Mouse (Mus musculus) forebrain, embryonic 16.5 days (tissue): ENCODE data around the gene Gm6588. TPM values are rescaled to one million over a fixed set of nuclear protein-coding genes. Genes with fewer than 3 reads are reported as not detected.

Experiments used
- ATAC-seq: fragments of 200-750 bp; cut with Nextera tagmentation; 2 replicates; pipeline ENCODE4 v1.8.0; 2017; ENCODE audit warnings: mild to moderate bottlenecking, moderate library complexity
- H3K27ac ChIP-seq: fragments of 300-500 bp; sonication (generic); 2 replicates; pipeline ENCODE4 v1.5.1; 2014; ENCODE audit warnings: low read length, control low read depth
- H3K27me3 ChIP-seq: fragments of 300-500 bp; sonication (generic); replicated peaks from 2 replicates; pipeline ENCODE4 v1.6.1; 2014; ENCODE audit warnings: low read length; ENCODE audit not compliant: control insufficient read depth, insufficient read depth
- H3K36me3 ChIP-seq: fragments of 300-500 bp; sonication (generic); 2 replicates; pipeline ENCODE4 v1.6.1; 2014; ENCODE audit not compliant: control insufficient read depth, insufficient read depth
- H3K4me1 ChIP-seq: fragments of 300-500 bp; sonication (generic); replicated peaks from 2 replicates; pipeline ENCODE4 v1.6.1; 2014; ENCODE audit warnings: low read length; ENCODE audit not compliant: control insufficient read depth, insufficient read depth
- H3K4me2 ChIP-seq: fragments of 300-500 bp; sonication (generic); 2 replicates; pipeline ENCODE4 v1.6.1; 2014; ENCODE audit warnings: mild to moderate bottlenecking, low read length, control low read depth
- H3K4me3 ChIP-seq: fragments of 300-500 bp; sonication (generic); replicated peaks from 2 replicates; pipeline ENCODE4 v1.5.1; 2014; ENCODE audit warnings: mild to moderate bottlenecking, low read length, control low read depth
- H3K9ac ChIP-seq: fragments of 300-500 bp; sonication (generic); replicated peaks from 2 replicates; pipeline ENCODE4 v1.6.1; 2014; ENCODE audit warnings: low read depth, low read length, control low read depth
- H3K9me3 ChIP-seq: fragments of 300-500 bp; sonication (generic); 2 replicates; pipeline ENCODE4 v1.6.1; 2016; ENCODE audit warnings: low read length; ENCODE audit not compliant: control insufficient read depth
- whole genome bisulfite sequencing: fragments of 180-500 bp; shearing (Covaris S2); extraction: QIAGEN DNeasy Blood & Tissue Kit; methylation state at CpG from one replicate; pipeline ENCODE4 v1.1.7; 2014; 5-methylcytosine and 5-hydroxymethylcytosine counted together
- polyA plus RNA-seq: library from polyadenylated mRNA; unstranded; fragments of >200 nt; fragmentation: Nextera tagmentation; extraction: Ambion mirVana; gene quantifications from 2 replicates; pipeline ENCODE4 v1.2.1, GENCODE M21; 2015

Gm6588 gene
- polyA plus RNA-seq, 1 experiment from 2014 or later = 1.3 TPM

DNA sequence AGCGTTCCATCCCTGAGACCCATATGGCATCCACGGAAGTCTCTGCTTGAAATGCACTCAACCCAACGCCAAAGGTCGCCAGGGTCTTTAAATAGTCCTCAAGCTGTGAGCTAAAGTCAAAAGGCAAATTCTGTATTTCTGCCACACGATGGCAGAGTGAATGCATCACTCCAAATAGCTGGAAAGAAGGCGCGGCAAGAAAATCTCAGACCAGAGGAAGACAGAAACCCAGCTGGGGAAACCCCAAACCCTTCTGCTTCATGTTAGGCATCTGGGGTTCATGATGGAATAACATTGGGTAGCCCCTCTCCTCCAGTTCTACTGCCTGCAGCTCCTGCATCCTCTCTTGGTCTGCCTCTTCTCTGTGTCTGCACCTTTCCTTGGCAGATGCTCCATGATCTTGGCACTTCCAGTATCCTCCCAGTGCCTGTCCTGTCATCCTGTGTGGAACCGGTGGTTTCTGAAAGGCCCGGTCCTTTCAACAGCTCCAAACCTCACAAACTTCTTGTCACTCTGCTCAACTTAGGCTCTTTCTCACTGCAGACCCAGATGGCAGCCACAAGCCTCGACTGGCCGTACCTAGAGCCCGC, 5.8 kb downstream of the Gm6588 start:
- no peaks in the 10 kb centered on the region for H3K36me3 ChIP-seq
- ATAC-seq = no peak
- H3K9me3 ChIP-seq = no peaks in the 10 kb centered on the region
- peaks cover 12% of the 10 kb centered on the region; the same call in 1 of the 2 replicates for H3K4me1 ChIP-seq
- no peak overlapping the region for H3K4me3 ChIP-seq
- no peaks in the 10 kb centered on the region for H3K27me3 ChIP-seq
- H3K4me2 ChIP-seq = no peak overlapping the region
- H3K9ac ChIP-seq = no peak overlapping the region
- 69% methylated on average over 12 of the region's 12 CpGs for WGBS
- H3K27ac ChIP-seq = no peak overlapping the region; the same call in 1 of the 2 replicates

DNA sequence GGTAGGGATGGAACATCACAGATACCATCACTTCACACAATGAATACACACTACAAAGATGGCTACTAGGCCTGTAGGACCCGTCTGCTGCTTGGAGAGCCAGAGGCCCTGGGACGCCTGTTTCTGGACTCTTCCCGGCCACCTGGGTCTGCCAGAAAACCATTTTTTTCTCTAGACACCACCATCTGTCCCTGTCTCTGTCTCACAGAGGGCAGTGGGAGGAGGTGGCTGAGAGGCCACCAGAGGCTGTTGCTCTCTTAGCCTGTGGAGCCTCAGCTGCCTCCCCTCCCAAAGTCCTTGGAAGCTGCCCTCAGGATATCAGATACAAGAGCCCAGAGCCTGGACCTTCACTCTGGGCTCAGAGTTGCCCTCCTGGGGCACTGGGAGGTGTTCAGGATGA, 10.7 kb downstream of the Gm6588 start:
- Histone ChIP-seq H3K4me3 (no peak overlapping the region), H3K4me1 (0 out of 2 replicates have a peak, but pooled peaks cover 2% of the 10 kb centered on the region), H3K27ac (no peak overlapping the region), H3K36me3 (0 out of 2 replicates have a peak, but pooled peaks cover 3% of the 10 kb centered on the region), H3K9me3 (no peaks in the 10 kb centered on the region), H3K27me3 (no peaks in the 10 kb centered on the region), H3K4me2 (no peak overlapping the region), H3K9ac (no peak overlapping the region)
- 54% methylated on average over 3 of the region's 3 CpGs for WGBS
- no peak for ATAC-seq

DNA sequence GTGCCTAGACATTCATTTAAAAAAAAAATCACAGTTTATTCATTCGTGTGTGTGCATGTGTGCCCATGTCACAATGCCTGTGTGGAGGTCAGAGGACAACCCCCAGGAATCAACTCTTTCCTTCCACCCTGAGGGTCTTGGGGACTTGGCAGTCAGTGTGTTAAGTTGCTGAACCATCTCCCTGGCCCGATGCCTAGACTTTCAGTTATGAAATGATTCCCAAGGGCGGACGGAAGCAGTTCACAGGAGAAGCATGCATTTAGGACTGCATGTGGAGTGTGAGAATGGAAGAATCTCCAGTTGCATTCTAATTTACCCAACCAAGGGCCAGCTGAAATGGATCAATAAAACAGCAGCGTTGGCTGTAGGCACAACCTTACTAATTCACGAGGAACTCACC, 17.1 kb downstream of the Gm6588 start:
- WGBS = 47% methylated on average over 6 of the region's 6 CpGs

DNA sequence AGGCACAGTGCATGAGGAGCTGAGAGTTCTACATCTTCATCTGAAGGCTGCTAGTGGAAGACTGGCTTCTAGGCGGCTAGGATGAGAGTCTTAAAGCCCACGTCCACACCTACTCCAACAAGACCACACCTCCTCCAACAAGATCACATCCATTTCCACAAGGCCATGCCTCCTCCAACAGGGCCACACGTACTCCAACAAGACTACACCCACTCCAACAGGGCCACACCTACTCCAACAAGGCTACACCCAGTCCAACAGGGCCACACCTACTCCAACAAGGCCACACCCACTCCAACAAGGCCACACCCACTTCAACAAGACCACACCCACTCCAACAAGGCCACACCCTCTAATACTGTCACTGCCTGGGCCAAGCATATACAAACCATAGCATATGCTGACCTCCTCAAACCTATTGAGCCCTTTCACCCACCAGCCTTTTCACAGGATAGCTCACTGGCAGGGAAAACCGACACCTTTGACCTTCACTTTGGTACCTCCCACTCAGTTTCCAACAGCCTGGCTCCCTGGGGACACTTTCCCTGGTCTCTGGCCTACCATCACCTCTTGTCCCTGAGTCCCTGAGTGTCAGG, 19.9 kb downstream of the Gm6588 start:
- Histone ChIP-seq H3K4me3 (no peak overlapping the region), H3K9me3 (no peaks in the 10 kb centered on the region), H3K27ac (no peak overlapping the region), H3K4me1 (0 out of 2 replicates have a peak, but pooled peaks cover 2% of the 10 kb centered on the region), H3K36me3 (peaks cover 8% of the 10 kb centered on the region; the same call in 1 of the 2 replicates), H3K4me2 (no peak overlapping the region), H3K9ac (no peak overlapping the region), H3K27me3 (no peaks in the 10 kb centered on the region)
- no peak for ATAC-seq
- WGBS = 84% methylated on average over 4 of the region's 4 CpGs

More for the DNA sequence above, 17.1 kb downstream of the Gm6588 start:
- Histone ChIP-seq H3K36me3 (peaks cover 8% of the 10 kb centered on the region; the same call in 1 of the 2 replicates), H3K4me1 (0 out of 2 replicates have a peak, but pooled peaks cover 2% of the 10 kb centered on the region), H3K27me3 (no peaks in the 10 kb centered on the region), H3K9me3 (no peaks in the 10 kb centered on the region), H3K4me2 (no peak overlapping the region), H3K27ac (no peak overlapping the region), H3K4me3 (no peak overlapping the region), H3K9ac (no peak overlapping the region)
- ATAC-seq = no peak

DNA sequence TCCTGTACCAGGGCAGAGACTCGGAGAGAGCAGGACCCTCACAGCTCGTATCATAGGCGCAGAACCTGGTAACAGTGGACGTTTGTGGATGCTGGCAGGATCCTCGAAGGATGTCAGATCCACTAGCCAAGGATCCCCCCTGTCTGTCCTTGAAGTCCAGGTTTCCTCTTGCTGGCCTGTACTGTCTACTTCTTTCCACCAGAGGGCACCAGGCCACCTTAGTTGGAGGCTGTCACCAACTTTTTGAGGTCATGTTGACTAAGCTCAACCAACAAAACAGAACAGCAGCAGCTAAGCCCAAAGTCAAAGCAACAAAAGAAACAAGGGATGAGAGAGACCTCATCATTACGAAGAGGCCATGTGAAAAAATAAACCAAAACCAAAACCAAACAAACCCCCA, 20.9 kb downstream of the Gm6588 start:
- no peaks in the 10 kb centered on the region for H3K27me3 ChIP-seq
- H3K9me3 ChIP-seq = no peaks in the 10 kb centered on the region
- H3K27ac ChIP-seq = no peak overlapping the region
- H3K36me3 ChIP-seq = peaks cover 8% of the 10 kb centered on the region; the same call in 1 of the 2 replicates
- 0 out of 2 replicates have a peak, but pooled peaks cover 2% of the 10 kb centered on the region for H3K4me1 ChIP-seq
- WGBS = 70% methylated on average over 6 of the region's 6 CpGs
- ATAC-seq = no peak
- H3K9ac ChIP-seq = no peak overlapping the region
- no peak overlapping the region for H3K4me3 ChIP-seq
- no peak overlapping the region for H3K4me2 ChIP-seq

DNA sequence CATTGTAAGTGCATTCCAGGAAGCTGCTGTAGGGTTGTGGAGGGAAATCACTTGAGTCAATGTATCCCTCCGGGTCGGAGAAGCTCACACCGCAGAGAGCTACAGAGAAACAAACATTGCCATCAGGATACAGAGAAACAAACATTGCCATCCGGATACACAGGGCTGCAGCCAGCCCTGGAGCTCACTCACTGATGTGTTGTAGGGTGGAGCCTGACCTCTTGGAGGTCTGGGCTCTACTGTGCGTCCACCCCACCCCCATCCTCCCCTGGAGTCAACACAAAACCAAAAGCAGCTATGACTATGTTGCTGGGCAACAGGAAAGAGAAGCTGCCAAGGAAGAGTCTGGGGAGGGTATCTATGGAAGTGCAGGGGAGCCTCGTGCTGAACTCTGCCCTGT, 24.2 kb downstream of the Gm6588 start:
- no peak overlapping the region for H3K9ac ChIP-seq
- no peaks in the 10 kb centered on the region for H3K9me3 ChIP-seq
- peaks cover 2% of the 10 kb centered on the region; the same call in 1 of the 2 replicates for H3K4me1 ChIP-seq
- H3K36me3 ChIP-seq = peaks cover 8% of the 10 kb centered on the region; the same call in 1 of the 2 replicates
- no peak overlapping the region for H3K27ac ChIP-seq
- 50% methylated on average over 6 of the region's 6 CpGs for WGBS
- H3K4me3 ChIP-seq = no peak overlapping the region
- ATAC-seq = no peak
- H3K27me3 ChIP-seq = no peaks in the 10 kb centered on the region
- no peak overlapping the region for H3K4me2 ChIP-seq

DNA sequence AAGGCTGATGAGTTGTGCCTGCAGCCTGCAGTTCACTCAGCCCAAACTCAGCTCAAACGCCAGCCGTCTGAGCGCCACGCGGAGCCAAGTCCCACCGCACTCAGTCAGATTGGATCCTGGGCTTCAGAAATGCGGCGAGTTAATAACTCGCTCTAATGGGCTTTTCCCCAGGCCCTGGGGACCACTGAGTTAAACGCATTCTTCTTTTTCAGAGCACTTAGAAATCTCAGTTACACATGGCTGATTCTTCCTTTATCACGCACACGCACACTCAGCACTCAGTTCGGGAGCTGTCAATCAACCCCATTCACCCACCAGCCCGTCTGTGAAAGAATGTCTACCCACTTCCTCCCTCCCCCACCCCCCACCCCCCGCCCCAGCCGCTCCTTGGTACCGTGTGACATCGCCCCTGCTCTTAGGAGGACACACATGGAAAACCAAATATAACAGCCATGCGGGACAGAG, 32.8 kb downstream of the Gm6588 start:
- Histone ChIP-seq H3K9ac (peak overlapping the region; percentile 23; the same call in 1 of the 2 replicates), H3K4me2 (peak overlapping the region; percentile 35), H3K36me3 (no peaks in the 10 kb centered on the region), H3K4me1 (peaks cover 32% of the 10 kb centered on the region), H3K4me3 (no peak overlapping the region), H3K27me3 (no peaks in the 10 kb centered on the region), H3K9me3 (no peaks in the 10 kb centered on the region), H3K27ac (peak overlapping the region; percentile 55)
- peak; percentile 84 for ATAC-seq
- 5% methylated on average over 19 of the region's 19 CpGs for WGBS

DNA sequence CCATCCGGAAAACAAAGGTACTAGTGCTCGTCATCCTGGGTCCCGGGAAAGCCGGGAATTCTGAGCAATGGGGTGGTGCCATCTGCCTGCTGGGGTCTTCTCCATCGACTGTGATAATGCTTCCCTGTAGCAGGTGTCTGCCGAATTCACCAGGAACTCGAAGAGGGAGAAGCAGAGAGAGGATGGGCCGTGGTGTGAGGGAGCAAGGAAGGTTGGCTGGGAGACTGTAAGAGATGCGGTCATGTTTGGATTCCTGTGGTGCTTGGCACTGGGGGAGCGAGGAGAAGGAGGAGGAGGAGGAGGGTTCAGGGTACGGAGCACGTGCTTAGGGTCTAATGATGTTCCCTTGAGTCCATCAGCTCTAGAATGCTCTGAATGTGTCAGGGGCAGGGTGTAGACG, 33.3 kb downstream of the Gm6588 start:
- no peak for ATAC-seq
- H3K9ac ChIP-seq = peak overlapping the region; percentile 23; the same call in 1 of the 2 replicates
- WGBS = 20% methylated on average over 13 of the region's 13 CpGs

DNA sequence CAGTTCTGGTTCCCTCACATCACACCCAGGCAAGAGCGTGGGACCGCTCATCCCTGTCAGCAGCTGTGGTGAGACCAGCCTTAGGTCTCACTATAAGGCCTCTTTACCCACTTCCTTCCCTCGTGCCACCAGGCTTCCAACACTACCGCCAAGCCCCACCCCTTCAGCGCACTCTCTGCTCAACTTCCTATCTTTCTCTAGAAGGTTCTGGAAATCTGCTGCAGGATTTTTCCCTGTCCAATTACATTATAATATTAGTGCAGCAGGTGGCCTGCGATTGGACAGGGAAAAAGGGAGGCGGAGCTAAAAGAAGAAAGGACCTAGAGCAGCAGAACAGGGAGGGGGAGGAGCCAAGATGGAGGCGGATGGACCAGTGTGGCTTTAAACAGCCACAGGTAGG, 33.8 kb downstream of the Gm6588 start:
- H3K27ac ChIP-seq = no peak overlapping the region
- no peaks in the 10 kb centered on the region for H3K9me3 ChIP-seq
- H3K36me3 ChIP-seq = no peaks in the 10 kb centered on the region
- no peak overlapping the region for H3K4me2 ChIP-seq
- H3K4me1 ChIP-seq = peaks cover 30% of the 10 kb centered on the region
- no peak for ATAC-seq
- H3K4me3 ChIP-seq = no peak overlapping the region
- 86% methylated on average over 8 of the region's 8 CpGs for WGBS
- H3K9ac ChIP-seq = no peak overlapping the region
- H3K27me3 ChIP-seq = no peaks in the 10 kb centered on the region

More for the DNA sequence above, 33.3 kb downstream of the Gm6588 start:
- Histone ChIP-seq H3K27ac (peak overlapping the region; percentile 55), H3K4me3 (no peak overlapping the region), H3K36me3 (no peaks in the 10 kb centered on the region), H3K27me3 (no peaks in the 10 kb centered on the region), H3K9me3 (no peaks in the 10 kb centered on the region), H3K4me2 (peak overlapping the region; percentile 35), H3K4me1 (peaks cover 32% of the 10 kb centered on the region)
